Mouse (Mus musculus): ENCODE measurements around the gene Gm45521. TPM values are rescaled to one million over a fixed set of nuclear protein-coding genes. Genes with fewer than 3 reads are reported as not detected.

Gene Gm45521
- polyA plus RNA-seq, 1 experiment from 2014 or later: 0.44 TPM

DNA sequence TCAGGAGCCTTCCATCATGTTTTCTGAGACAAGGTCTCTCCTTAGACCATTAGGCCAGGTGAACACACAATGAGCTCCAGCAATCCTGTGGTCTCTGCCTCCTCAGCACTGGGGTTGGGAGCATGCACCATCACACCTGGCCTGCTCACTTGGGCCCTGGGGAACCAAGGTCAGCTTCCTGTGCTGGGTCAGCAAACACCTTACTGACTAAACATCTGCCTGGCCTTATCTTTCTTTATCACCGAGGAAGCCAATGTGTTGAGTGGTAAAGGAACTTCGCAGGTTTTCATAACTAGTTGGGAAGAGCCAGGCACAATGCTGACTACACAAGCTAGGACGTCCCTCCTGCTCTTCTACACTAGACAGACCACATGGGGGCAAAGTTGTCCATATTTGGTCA lies 32.9 kb downstream of the Gm45521 start:
- Histone ChIP-seq H3K9me3 (ENCODE audit: control insufficient read depth, low read length) (no peaks in the 10 kb centered on the region), H3K4me2 (ENCODE audit: low read length) (no peak overlapping the region), H3K27me3 (replicated peaks; ENCODE audit: control insufficient read depth, insufficient read depth, low read length) (no peaks in the 10 kb centered on the region), H3K4me1 (replicated peaks; ENCODE audit: control insufficient read depth, insufficient read depth, low read length) (no peaks in the 10 kb centered on the region), H3K27ac (ENCODE audit: low read length) (no peak overlapping the region), H3K36me3 (ENCODE audit: control insufficient read depth, insufficient read depth) (no peaks in the 10 kb centered on the region), H3K9ac (replicated peaks; ENCODE audit: low read depth, low read length) (no peak overlapping the region), H3K4me3 (replicated peaks; ENCODE audit: low read length) (no peak overlapping the region)
- ATAC-seq: no peak
- 79% methylated on average over 3 of the region's 3 CpGs for WGBS

DNA sequence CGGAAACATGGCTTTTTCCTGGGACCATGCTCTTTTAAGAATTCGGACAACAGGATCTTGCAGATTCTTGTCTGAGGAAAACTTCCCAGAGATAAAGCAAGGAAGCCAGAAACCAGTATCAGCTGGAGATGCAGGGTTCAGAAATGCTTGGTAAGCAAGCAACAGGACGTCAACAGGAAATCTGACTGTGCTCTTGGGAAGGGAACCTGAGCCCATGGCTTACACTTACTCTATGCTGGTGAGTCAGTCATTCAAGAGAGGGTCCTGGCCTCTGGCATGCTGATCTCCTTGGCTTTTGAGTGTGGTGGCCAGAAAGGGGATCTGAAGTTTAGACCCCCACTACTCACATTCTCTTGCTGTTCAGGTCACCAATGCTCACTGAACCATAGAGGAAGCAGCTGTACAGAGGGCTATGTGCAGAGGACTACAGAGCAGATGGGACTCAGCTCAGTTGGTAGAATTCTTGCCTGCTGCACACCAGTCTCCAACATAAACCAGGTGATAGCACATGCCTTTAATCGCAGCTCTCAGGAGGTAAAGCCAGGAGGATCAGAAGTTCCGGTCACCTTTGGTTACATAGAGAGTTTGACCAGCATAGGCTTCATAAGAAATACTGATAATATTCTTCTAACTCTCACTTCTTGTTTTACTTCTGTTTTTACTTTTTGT lies 34.2 kb downstream of the Gm45521 start:
- H3K27ac ChIP-seq (ENCODE audit: low read length): no peak overlapping the region
- ATAC-seq: no peak
- no peaks in the 10 kb centered on the region for H3K4me1 ChIP-seq (replicated peaks; ENCODE audit: control insufficient read depth, insufficient read depth, low read length)
- no peak overlapping the region for H3K4me3 ChIP-seq (replicated peaks; ENCODE audit: low read length)
- no peak overlapping the region for H3K4me2 ChIP-seq (ENCODE audit: low read length)
- H3K9ac ChIP-seq (replicated peaks; ENCODE audit: low read depth, low read length): no peak overlapping the region
- no peaks in the 10 kb centered on the region for H3K36me3 ChIP-seq (ENCODE audit: control insufficient read depth, insufficient read depth)
- no peaks in the 10 kb centered on the region for H3K9me3 ChIP-seq (ENCODE audit: control insufficient read depth, low read length)
- H3K27me3 ChIP-seq (replicated peaks; ENCODE audit: control insufficient read depth, insufficient read depth, low read length): no peaks in the 10 kb centered on the region
- WGBS: 90% methylated on average over 5 of the region's 5 CpGs

DNA sequence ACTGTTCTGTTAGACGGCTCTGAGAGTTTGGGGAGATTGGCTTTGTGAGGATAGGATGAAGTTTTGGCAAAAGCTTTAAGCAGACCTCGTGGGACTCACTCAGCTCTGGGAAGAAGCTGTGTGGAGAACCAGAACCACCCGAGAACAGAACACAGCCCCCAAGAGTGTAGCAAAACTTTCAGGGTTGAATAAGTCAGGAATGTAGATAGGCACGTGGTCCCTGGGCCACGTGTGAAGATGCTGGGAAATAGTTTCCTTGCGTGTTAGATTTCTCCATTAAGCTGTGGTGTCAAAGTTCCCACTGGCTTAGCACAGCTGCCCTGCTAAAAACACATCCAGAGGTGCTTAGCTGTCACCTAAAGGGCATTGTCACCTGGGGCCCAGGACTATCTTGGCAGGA lies 35.1 kb downstream of the Gm45521 start:
- Histone ChIP-seq H3K9me3 (ENCODE audit: control insufficient read depth, low read length) (no peaks in the 10 kb centered on the region), H3K27ac (ENCODE audit: low read length) (no peak overlapping the region), H3K9ac (replicated peaks; ENCODE audit: low read depth, low read length) (no peak overlapping the region), H3K27me3 (replicated peaks; ENCODE audit: control insufficient read depth, insufficient read depth, low read length) (no peaks in the 10 kb centered on the region), H3K4me2 (ENCODE audit: low read length) (no peak overlapping the region), H3K4me1 (replicated peaks; ENCODE audit: control insufficient read depth, insufficient read depth, low read length) (0 out of 2 replicates have a peak, but pooled peaks cover 2% of the 10 kb centered on the region), H3K36me3 (ENCODE audit: control insufficient read depth, insufficient read depth) (no peaks in the 10 kb centered on the region), H3K4me3 (replicated peaks; ENCODE audit: low read length) (no peak overlapping the region)
- no peak for ATAC-seq
- WGBS: 75% methylated on average over 6 of the region's 6 CpGs

DNA sequence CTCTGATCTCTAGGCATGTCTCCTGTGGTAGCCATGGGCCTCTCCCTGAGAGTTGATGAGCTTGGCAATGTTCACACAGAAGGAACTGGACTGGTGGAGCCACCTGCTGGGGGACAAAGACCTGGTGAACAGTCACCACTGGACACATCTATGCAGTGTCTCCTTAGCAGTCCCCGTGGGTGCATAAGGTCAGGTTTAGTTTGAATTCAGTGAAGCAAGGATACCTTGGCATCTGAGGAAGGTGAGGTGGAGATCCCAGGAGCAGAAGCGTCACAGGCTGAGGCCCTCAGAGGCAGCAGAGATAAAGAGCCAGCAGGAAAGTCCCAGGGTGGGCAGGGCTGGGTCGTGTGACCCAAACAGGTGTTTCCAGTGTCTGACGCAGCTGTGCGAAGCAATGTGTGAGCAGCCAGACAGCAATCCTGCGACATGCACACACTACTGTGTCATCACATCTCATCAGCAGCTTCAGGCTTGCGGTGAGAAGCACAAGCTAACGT lies 37.2 kb downstream of the Gm45521 start, which contains the start of gene Dnase1l3:
Dnase1l3 (minus strand) TSS at position 303 of the 497 bp plus-strand sequence.
- ATAC-seq: no peak

DNA sequence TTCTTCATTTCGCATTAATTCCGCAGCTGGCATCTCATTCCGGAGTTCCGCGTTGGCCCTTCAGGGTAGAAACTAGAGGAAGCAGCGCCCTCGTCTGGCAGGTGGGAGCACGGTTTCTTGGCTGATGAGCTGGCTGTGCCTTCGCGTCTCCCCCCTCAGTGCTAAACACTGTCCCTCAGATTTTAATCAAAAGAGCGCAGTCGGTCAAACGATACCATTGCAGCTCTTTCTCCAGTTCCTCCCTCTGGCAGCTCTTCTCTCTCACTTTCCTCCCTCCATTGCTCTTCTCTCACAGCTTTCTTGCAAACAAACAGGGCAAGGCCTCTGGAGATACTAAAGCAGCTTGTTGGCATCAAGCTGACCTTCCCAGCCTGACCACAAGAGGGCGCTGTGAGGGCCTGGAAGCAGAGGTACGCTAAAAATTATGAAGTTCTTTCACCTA lies 40.2 kb downstream of the Gm45521 start:
- peak overlapping the region; percentile 42 for H3K4me2 ChIP-seq (ENCODE audit: low read length)
- peaks cover 12% of the 10 kb centered on the region for H3K27me3 ChIP-seq (replicated peaks; ENCODE audit: control insufficient read depth, insufficient read depth, low read length)
- 2% methylated on average over 15 of the region's 15 CpGs for WGBS
- ATAC-seq: peak; percentile 72
- peaks cover 4% of the 10 kb centered on the region; the same call in 1 of the 2 replicates for H3K4me1 ChIP-seq (replicated peaks; ENCODE audit: control insufficient read depth, insufficient read depth, low read length)
- H3K9ac ChIP-seq (replicated peaks; ENCODE audit: low read depth, low read length): no peak overlapping the region
- no peak overlapping the region for H3K27ac ChIP-seq (ENCODE audit: low read length)
- H3K9me3 ChIP-seq (ENCODE audit: control insufficient read depth, low read length): no peaks in the 10 kb centered on the region
- H3K36me3 ChIP-seq (ENCODE audit: control insufficient read depth, insufficient read depth): no peaks in the 10 kb centered on the region
- H3K4me3 ChIP-seq (replicated peaks; ENCODE audit: low read length): peak overlapping the region; percentile 14; the same call in 1 of the 2 replicates

More for the DNA sequence above, 37.2 kb downstream of the Gm45521 start, which contains the start of gene Dnase1l3:
- WGBS: 74% methylated on average over 8 of the region's 8 CpGs
- H3K9me3 ChIP-seq (ENCODE audit: control insufficient read depth, low read length): no peaks in the 10 kb centered on the region
- H3K4me2 ChIP-seq (ENCODE audit: low read length): no peak within 1 kb of the TSS
- no peak within 1 kb of the TSS for H3K9ac ChIP-seq (replicated peaks; ENCODE audit: low read depth, low read length)
- no peak within 1 kb of the TSS for H3K4me3 ChIP-seq (replicated peaks; ENCODE audit: low read length)
- H3K4me1 ChIP-seq (replicated peaks; ENCODE audit: control insufficient read depth, insufficient read depth, low read length): 0 out of 2 replicates have a peak, but pooled peaks cover 2% of the 10 kb centered on the region
- H3K27me3 ChIP-seq (replicated peaks; ENCODE audit: control insufficient read depth, insufficient read depth, low read length): no peaks in the 10 kb centered on the region
- no peak within 1 kb of the TSS for H3K27ac ChIP-seq (ENCODE audit: low read length)
- H3K36me3 ChIP-seq (ENCODE audit: control insufficient read depth, insufficient read depth): no peaks in the 10 kb centered on the region

DNA sequence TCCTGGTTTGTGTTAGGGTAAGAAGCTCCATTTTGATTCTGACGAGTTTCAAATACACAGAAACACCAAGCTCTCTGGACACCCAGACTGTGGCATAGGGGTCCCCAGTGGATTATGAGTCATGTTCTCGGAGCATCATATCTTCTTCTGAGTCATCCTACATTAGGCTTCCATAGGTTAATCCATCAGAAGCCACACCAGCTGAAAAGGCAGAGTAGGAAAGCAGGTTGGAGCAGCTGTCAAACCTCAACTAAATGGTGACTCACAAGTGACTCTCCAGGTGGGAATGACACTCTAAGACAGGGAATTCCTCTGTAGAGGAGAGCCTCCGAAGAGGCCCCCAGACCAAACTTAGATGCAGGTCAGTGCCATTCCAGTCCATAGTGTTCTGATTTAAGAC lies 41.9 kb downstream of the Gm45521 start:
- Histone ChIP-seq H3K4me3 (replicated peaks; ENCODE audit: low read length) (no peak overlapping the region), H3K9ac (replicated peaks; ENCODE audit: low read depth, low read length) (no peak overlapping the region), H3K4me2 (ENCODE audit: low read length) (no peak overlapping the region), H3K4me1 (replicated peaks; ENCODE audit: control insufficient read depth, insufficient read depth, low read length) (peaks cover 14% of the 10 kb centered on the region), H3K27ac (ENCODE audit: low read length) (no peak overlapping the region), H3K27me3 (replicated peaks; ENCODE audit: control insufficient read depth, insufficient read depth, low read length) (peaks cover 12% of the 10 kb centered on the region), H3K9me3 (ENCODE audit: control insufficient read depth, low read length) (no peaks in the 10 kb centered on the region), H3K36me3 (ENCODE audit: control insufficient read depth, insufficient read depth) (no peaks in the 10 kb centered on the region)
- ATAC-seq: no peak
- 82% methylated on average over 3 of the region's 3 CpGs for WGBS

DNA sequence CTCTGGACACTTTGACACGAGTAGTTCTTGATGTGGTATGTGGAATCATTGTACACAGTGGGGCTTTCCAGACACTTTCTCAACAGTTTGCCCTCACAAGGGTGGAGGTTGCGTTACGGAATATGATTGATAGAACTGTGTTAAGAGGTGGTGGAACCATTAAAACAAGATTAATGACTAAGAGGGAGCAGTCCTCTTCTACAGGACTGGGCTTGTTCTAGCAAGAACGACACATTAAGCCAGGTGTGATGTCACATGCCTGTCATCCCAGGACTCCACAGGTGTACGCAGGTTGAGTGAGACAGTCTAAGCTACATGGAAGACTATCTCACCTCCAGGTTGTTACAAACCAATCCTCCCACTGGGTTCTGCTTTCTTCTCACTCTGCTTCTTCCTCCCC lies 42.3 kb downstream of the Gm45521 start:
- no peaks in the 10 kb centered on the region for H3K36me3 ChIP-seq (ENCODE audit: control insufficient read depth, insufficient read depth)
- no peak overlapping the region for H3K4me2 ChIP-seq (ENCODE audit: low read length)
- peaks cover 12% of the 10 kb centered on the region for H3K27me3 ChIP-seq (replicated peaks; ENCODE audit: control insufficient read depth, insufficient read depth, low read length)
- no peak overlapping the region for H3K27ac ChIP-seq (ENCODE audit: low read length)
- H3K4me1 ChIP-seq (replicated peaks; ENCODE audit: control insufficient read depth, insufficient read depth, low read length): peaks cover 18% of the 10 kb centered on the region
- no peaks in the 10 kb centered on the region for H3K9me3 ChIP-seq (ENCODE audit: control insufficient read depth, low read length)
- ATAC-seq: no peak
- WGBS: 83% methylated on average over 5 of the region's 5 CpGs
- H3K9ac ChIP-seq (replicated peaks; ENCODE audit: low read depth, low read length): no peak overlapping the region
- no peak overlapping the region for H3K4me3 ChIP-seq (replicated peaks; ENCODE audit: low read length)

DNA sequence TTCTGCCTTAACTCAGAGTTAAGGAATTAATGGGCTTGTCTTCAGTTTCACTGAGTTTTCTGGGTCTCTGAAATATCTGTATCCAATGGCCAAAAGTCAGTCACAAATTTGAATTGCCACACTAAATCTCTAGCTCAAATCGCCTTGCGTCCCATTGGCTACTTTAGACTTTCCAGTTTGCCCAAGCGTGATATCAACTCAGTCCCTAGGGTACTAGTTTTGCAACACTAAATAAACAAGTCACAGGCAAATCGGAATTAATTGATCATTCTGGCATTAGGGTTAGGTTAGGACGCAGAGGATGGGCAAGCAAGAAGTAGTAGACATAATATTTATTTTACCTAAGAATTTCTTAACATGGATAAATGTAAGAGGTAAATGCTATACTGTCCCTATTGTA lies 43.2 kb downstream of the Gm45521 start:
- Histone ChIP-seq H3K36me3 (ENCODE audit: control insufficient read depth, insufficient read depth) (no peaks in the 10 kb centered on the region), H3K27me3 (replicated peaks; ENCODE audit: control insufficient read depth, insufficient read depth, low read length) (peaks cover 12% of the 10 kb centered on the region), H3K9ac (replicated peaks; ENCODE audit: low read depth, low read length) (no peak overlapping the region), H3K4me1 (replicated peaks; ENCODE audit: control insufficient read depth, insufficient read depth, low read length) (peaks cover 18% of the 10 kb centered on the region), H3K9me3 (ENCODE audit: control insufficient read depth, low read length) (no peaks in the 10 kb centered on the region), H3K27ac (ENCODE audit: low read length) (no peak overlapping the region), H3K4me2 (ENCODE audit: low read length) (no peak overlapping the region), H3K4me3 (replicated peaks; ENCODE audit: low read length) (no peak overlapping the region)
- ATAC-seq: no peak
- WGBS: 89% methylated on average over 5 of the region's 5 CpGs

DNA sequence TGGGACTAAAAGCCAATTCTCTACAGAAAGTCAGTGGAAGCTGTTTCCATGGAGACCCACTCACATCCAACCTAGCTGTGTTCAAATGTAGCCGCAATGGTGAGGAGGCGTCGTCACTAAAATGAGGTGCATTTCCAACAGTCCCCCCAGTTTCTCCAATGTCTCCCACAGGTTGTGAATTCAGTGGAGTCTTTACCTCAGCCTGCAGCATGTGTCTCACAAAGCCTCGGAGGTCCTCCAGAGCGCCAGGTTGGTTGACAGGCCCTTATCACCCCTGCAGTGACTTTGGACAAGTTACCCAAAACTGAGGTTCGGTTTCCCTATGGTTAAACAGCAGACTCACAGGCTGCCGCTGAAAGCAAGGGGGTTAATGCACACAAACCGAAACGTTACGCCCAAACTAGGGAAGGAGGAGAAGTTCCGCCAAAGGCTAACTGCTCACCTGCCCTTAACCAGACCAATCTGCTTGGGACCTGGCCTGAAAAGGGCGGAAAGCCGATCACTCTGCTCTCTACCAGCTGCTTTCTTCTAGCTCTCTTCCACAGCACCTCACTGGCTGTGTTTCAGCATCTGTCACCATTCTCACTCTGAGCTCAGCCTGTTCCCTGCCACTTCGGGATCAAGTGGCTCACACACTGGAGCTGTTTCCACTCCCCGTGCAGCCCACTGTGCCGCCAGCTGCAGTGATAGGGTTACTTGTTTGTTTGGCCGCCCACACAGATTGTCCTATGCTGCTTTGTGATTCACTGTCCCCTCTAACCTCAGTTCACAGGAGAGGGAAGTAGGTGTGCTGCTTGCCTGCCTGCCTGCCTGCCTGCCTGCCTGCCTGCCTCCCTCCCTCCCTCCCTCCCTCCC lies 44.0 kb downstream of the Gm45521 start:
- Histone ChIP-seq H3K4me2 (ENCODE audit: low read length) (no peak overlapping the region), H3K36me3 (ENCODE audit: control insufficient read depth, insufficient read depth) (no peaks in the 10 kb centered on the region), H3K9ac (replicated peaks; ENCODE audit: low read depth, low read length) (0 out of 2 replicates have a peak overlapping the region, but pooled peaks have one; percentile 17), H3K4me1 (replicated peaks; ENCODE audit: control insufficient read depth, insufficient read depth, low read length) (peaks cover 18% of the 10 kb centered on the region), H3K9me3 (ENCODE audit: control insufficient read depth, low read length) (no peaks in the 10 kb centered on the region), H3K27me3 (replicated peaks; ENCODE audit: control insufficient read depth, insufficient read depth, low read length) (peaks cover 12% of the 10 kb centered on the region), H3K4me3 (replicated peaks; ENCODE audit: low read length) (no peak overlapping the region), H3K27ac (ENCODE audit: low read length) (no peak overlapping the region)
- 27% methylated on average over 17 of the region's 17 CpGs for WGBS
- no peak for ATAC-seq

Data from forebrain, embryonic 16.5 days (tissue).